Mouse (Mus musculus): ENCODE data around the gene Irs3. TPM values are rescaled to one million over a fixed set of nuclear protein-coding genes. Genes with fewer than 3 reads are reported as not detected.

Gene Irs3
- total RNA-seq (2014; rRNA removed) (0.40 and 1.4 TPM in 2 replicates), polyA plus RNA-seq (2015; fragmentation: Nextera tagmentation; extraction: Ambion mirVana) (0.36 and 0.39 TPM in 2 replicates)

GRCm38 (mm10) chr5:137645652-137646091, at the start of gene Irs3:
Gene Irs3 (minus strand): TSS chr5:137645714.
- TF ChIP-seq CTCF (IDR thresholded peaks at IDR 0.05; ENCODE audit: low read depth): no peak
- Histone ChIP-seq H3K27me3 (ENCODE audit: insufficient read depth, low read length) (peaks cover 17% of the 10 kb centered on the region), H3K4me2 (ENCODE audit: low read depth, low read length) (peak within 1 kb of the TSS; percentile 43), H3K36me3 (ENCODE audit: insufficient read depth, low read length) (no peaks in the 10 kb centered on the region), H3K4me1 (ENCODE audit: insufficient read depth, low read length) (peaks cover 5% of the 10 kb centered on the region; the same call in 1 of the 2 replicates), H3K9ac (replicated peaks; ENCODE audit: low read length) (no peak within 1 kb of the TSS), H3K4me3 (ENCODE audit: low read length) (peak within 1 kb of the TSS; percentile 18; the same call in 1 of the 2 replicates), H3K27ac (no peak within 1 kb of the TSS), H3K9me3 (ENCODE audit: low read length) (no peaks in the 10 kb centered on the region)
- 22% methylated on average over 11 of the region's 11 CpGs for WGBS
- ATAC-seq: no peak
- DNase-seq (ENCODE audit: low spot score): no peak

GRCm38 (mm10) chr5:137694796-137695195, 49.3 kb upstream of the Irs3 start:
- WGBS: 18% methylated on average over 3 of the region's 3 CpGs
- Histone ChIP-seq H3K4me1 (ENCODE audit: insufficient read depth, low read length) (no peaks in the 10 kb centered on the region), H3K9ac (replicated peaks; ENCODE audit: low read length) (no peak overlapping the region), H3K4me2 (ENCODE audit: low read depth, low read length) (no peak overlapping the region), H3K27ac (no peak overlapping the region), H3K9me3 (ENCODE audit: low read length) (no peaks in the 10 kb centered on the region), H3K4me3 (ENCODE audit: low read length) (no peak overlapping the region), H3K36me3 (ENCODE audit: insufficient read depth, low read length) (no peaks in the 10 kb centered on the region), H3K27me3 (ENCODE audit: insufficient read depth, low read length) (no peaks in the 10 kb centered on the region)
- DNase-seq (ENCODE audit: low spot score) (no peak), ATAC-seq (no peak)
- no peak for TF ChIP-seq CTCF (IDR thresholded peaks at IDR 0.05; ENCODE audit: low read depth)

- no peak overlapping the region for H3K27ac ChIP-seq
- H3K4me2 ChIP-seq (ENCODE audit: low read depth, low read length): no peak overlapping the region
- TF ChIP-seq CTCF (IDR thresholded peaks at IDR 0.05; ENCODE audit: low read depth): no peak
- no peaks in the 10 kb centered on the region for H3K9me3 ChIP-seq (ENCODE audit: low read length)
- 74% methylated on average over 1 of the region's 1 CpGs for WGBS
- no peak for ATAC-seq
- H3K36me3 ChIP-seq (ENCODE audit: insufficient read depth, low read length): no peaks in the 10 kb centered on the region
- no peaks in the 10 kb centered on the region for H3K4me1 ChIP-seq (ENCODE audit: insufficient read depth, low read length)
- no peak overlapping the region for H3K9ac ChIP-seq (replicated peaks; ENCODE audit: low read length)
- no peaks in the 10 kb centered on the region for H3K27me3 ChIP-seq (ENCODE audit: insufficient read depth, low read length)
- DNase-seq (ENCODE audit: low spot score): no peak
- H3K4me3 ChIP-seq (ENCODE audit: low read length): no peak overlapping the region
Observed at GRCm38 (mm10) chr5:137691881-137692280, 46.4 kb upstream of the Irs3 start.

GRCm38 (mm10) chr5:137690531-137690930, 45.0 kb upstream of the Irs3 start:
- no peak for ATAC-seq
- TF ChIP-seq CTCF (IDR thresholded peaks at IDR 0.05; ENCODE audit: low read depth): no peak
- H3K27ac ChIP-seq: no peak overlapping the region
- 62% methylated on average over 9 of the region's 9 CpGs for WGBS
- DNase-seq (ENCODE audit: low spot score): no peak
- H3K27me3 ChIP-seq (ENCODE audit: insufficient read depth, low read length): no peaks in the 10 kb centered on the region
- H3K36me3 ChIP-seq (ENCODE audit: insufficient read depth, low read length): no peaks in the 10 kb centered on the region
- H3K9ac ChIP-seq (replicated peaks; ENCODE audit: low read length): no peak overlapping the region
- H3K4me1 ChIP-seq (ENCODE audit: insufficient read depth, low read length): no peaks in the 10 kb centered on the region
- H3K4me3 ChIP-seq (ENCODE audit: low read length): no peak overlapping the region
- no peak overlapping the region for H3K4me2 ChIP-seq (ENCODE audit: low read depth, low read length)
- H3K9me3 ChIP-seq (ENCODE audit: low read length): no peaks in the 10 kb centered on the region

GRCm38 (mm10) chr5:137689974-137690373, 44.5 kb upstream of the Irs3 start:
- H3K4me2 ChIP-seq (ENCODE audit: low read depth, low read length): no peak overlapping the region
- H3K36me3 ChIP-seq (ENCODE audit: insufficient read depth, low read length): no peaks in the 10 kb centered on the region
- no peak for ATAC-seq
- no peak overlapping the region for H3K27ac ChIP-seq
- 91% methylated on average over 3 of the region's 3 CpGs for WGBS
- H3K9ac ChIP-seq (replicated peaks; ENCODE audit: low read length): no peak overlapping the region
- H3K27me3 ChIP-seq (ENCODE audit: insufficient read depth, low read length): no peaks in the 10 kb centered on the region
- H3K4me1 ChIP-seq (ENCODE audit: insufficient read depth, low read length): no peaks in the 10 kb centered on the region
- no peak overlapping the region for H3K4me3 ChIP-seq (ENCODE audit: low read length)
- no peaks in the 10 kb centered on the region for H3K9me3 ChIP-seq (ENCODE audit: low read length)
- TF ChIP-seq CTCF (IDR thresholded peaks at IDR 0.05; ENCODE audit: low read depth): no peak
- DNase-seq (ENCODE audit: low spot score): no peak

- DNase-seq (ENCODE audit: low spot score) (no peak), ATAC-seq (no peak)
- peaks cover 5% of the 10 kb centered on the region for H3K4me1 ChIP-seq (ENCODE audit: insufficient read depth, low read length)
- H3K4me3 ChIP-seq (ENCODE audit: low read length): no peak overlapping the region
- no peak overlapping the region for H3K9ac ChIP-seq (replicated peaks; ENCODE audit: low read length)
- no peak overlapping the region for H3K4me2 ChIP-seq (ENCODE audit: low read depth, low read length)
- no peaks in the 10 kb centered on the region for H3K36me3 ChIP-seq (ENCODE audit: insufficient read depth, low read length)
- 89% methylated on average over 6 of the region's 6 CpGs for WGBS
- H3K27me3 ChIP-seq (ENCODE audit: insufficient read depth, low read length): no peaks in the 10 kb centered on the region
- no peaks in the 10 kb centered on the region for H3K9me3 ChIP-seq (ENCODE audit: low read length)
- no peak overlapping the region for H3K27ac ChIP-seq
- TF ChIP-seq CTCF (IDR thresholded peaks at IDR 0.05; ENCODE audit: low read depth): no peak
Observed at GRCm38 (mm10) chr5:137686127-137686790, 40.7 kb upstream of the Irs3 start.

GRCm38 (mm10) chr5:137685653-137686052, 40.1 kb upstream of the Irs3 start:
- WGBS: 96% methylated on average over 3 of the region's 3 CpGs
- H3K27ac ChIP-seq: no peak overlapping the region
- no peak overlapping the region for H3K9ac ChIP-seq (replicated peaks; ENCODE audit: low read length)
- H3K4me1 ChIP-seq (ENCODE audit: insufficient read depth, low read length): peaks cover 5% of the 10 kb centered on the region
- H3K27me3 ChIP-seq (ENCODE audit: insufficient read depth, low read length): no peaks in the 10 kb centered on the region
- ATAC-seq (no peak), DNase-seq (ENCODE audit: low spot score) (no peak)
- no peak for TF ChIP-seq CTCF (IDR thresholded peaks at IDR 0.05; ENCODE audit: low read depth)
- no peaks in the 10 kb centered on the region for H3K9me3 ChIP-seq (ENCODE audit: low read length)
- no peak overlapping the region for H3K4me2 ChIP-seq (ENCODE audit: low read depth, low read length)
- no peaks in the 10 kb centered on the region for H3K36me3 ChIP-seq (ENCODE audit: insufficient read depth, low read length)
- H3K4me3 ChIP-seq (ENCODE audit: low read length): no peak overlapping the region

All from hindbrain, postnatal 0 days (tissue).